Mouse (Mus musculus) olfactory bulb, adult 2 months (tissue): ENCODE data around the gene Efna1. TPM values are rescaled to one million over a fixed set of nuclear protein-coding genes. Genes with fewer than 3 reads are reported as not detected.

ENCODE experiments used
- H3K27ac ChIP-seq: fragments of 200-500 bp; 2 replicates; pipeline ENCODE4 v1.5.1; 2012; ENCODE audit warnings: low read depth, low read length; ENCODE audit not compliant: insufficient read depth
- H3K4me1 ChIP-seq: fragments of 200-500 bp; 2 replicates; pipeline ENCODE4 v1.6.1; 2012; ENCODE audit warnings: low read length; ENCODE audit not compliant: control insufficient read depth, insufficient read depth
- H3K4me3 ChIP-seq: fragments of 200-500 bp; 2 replicates; pipeline ENCODE4 v1.5.1; 2012; ENCODE audit warnings: mild to moderate bottlenecking, low read depth, low read length, moderate library complexity; ENCODE audit not compliant: insufficient read depth
- CTCF ChIP-seq: fragments of 200-500 bp; IDR thresholded peaks from 2 replicates; pipeline ENCODE4 v1.5.1; 2012; ENCODE audit warnings: low read depth, mild to moderate bottlenecking, low read length, moderate library complexity; ENCODE audit not compliant: insufficient read depth
- POLR2A ChIP-seq: fragments of 200-500 bp; IDR thresholded peaks from 2 replicates; pipeline ENCODE4 v1.6.1; 2012; ENCODE audit warnings: mild to moderate bottlenecking, low read depth, low read length, moderate library complexity; ENCODE audit not compliant: insufficient read depth
- WGBS: fragments of 180-500 bp; shearing (Covaris S2); methylation state at CpG from one replicate; pipeline ENCODE4 v1.1.7; 2018; 5-methylcytosine and 5-hydroxymethylcytosine counted together
- polyA plus RNA-seq: library from polyadenylated mRNA; stranded (reverse); fragments of >200 nt; gene quantifications from 2 replicates; pipeline ENCODE4 v1.2.4, GENCODE M21; 2012; ENCODE audit warnings: low replicate concordance; ENCODE audit not compliant: missing spikeins, insufficient read depth, insufficient read length

The Efna1 gene
- polyA plus RNA-seq, 1 experiment: not detected

GRCm38 (mm10) chr3:89271760-89272159 lies 9.2 kb downstream of the Efna1 start:
- no peak overlapping the region for H3K27ac ChIP-seq
- TF ChIP-seq CTCF (no peak), POLR2A (no peak)
- H3K4me1 ChIP-seq: peaks cover 24% of the 10 kb centered on the region
- H3K4me3 ChIP-seq: no peak overlapping the region
- 67% methylated on average over 6 of the region's 6 CpGs for WGBS

- 34% methylated on average over 6 of the region's 6 CpGs for WGBS
- peaks cover 24% of the 10 kb centered on the region for H3K4me1 ChIP-seq
- H3K27ac ChIP-seq: no peak overlapping the region
- H3K4me3 ChIP-seq: no peak overlapping the region
- TF ChIP-seq POLR2A: no peak
- no peak for TF ChIP-seq CTCF
Measured at GRCm38 (mm10) chr3:89270891-89271290, 10.1 kb downstream of the Efna1 start.

- H3K27ac ChIP-seq: peak within 1 kb of the TSS; percentile 49
- H3K4me1 ChIP-seq: peaks cover 24% of the 10 kb centered on the region
- 1% methylated on average over 39 of the region's 39 CpGs for WGBS
- peak within 1 kb of the TSS; percentile 72 for H3K4me3 ChIP-seq
- no peak for TF ChIP-seq CTCF
- peak; percentile 84 for TF ChIP-seq POLR2A
Measured at GRCm38 (mm10) chr3:89270051-89270755, 10.7 kb downstream of the Efna1 start, which contains the start of gene Slc50a1. Gene Slc50a1 (minus strand): TSS chr3:89270570.

GRCm38 (mm10) chr3:89268916-89269315 lies 12.0 kb downstream of the Efna1 start:
- TF ChIP-seq POLR2A (no peak), CTCF (no peak)
- peaks cover 24% of the 10 kb centered on the region for H3K4me1 ChIP-seq
- H3K4me3 ChIP-seq: no peak overlapping the region
- WGBS: 71% methylated on average over 8 of the region's 8 CpGs
- no peak overlapping the region for H3K27ac ChIP-seq

- Histone ChIP-seq H3K27ac (peak overlapping the region; percentile 64; the same call in 1 of the 2 replicates), H3K4me1 (peaks cover 24% of the 10 kb centered on the region), H3K4me3 (peak overlapping the region; percentile 93)
- WGBS: under 1% methylated on average over 20 of the region's 20 CpGs
- TF ChIP-seq POLR2A (peak; percentile 76), CTCF (no peak)
Measured at GRCm38 (mm10) chr3:89266439-89266893, 14.5 kb downstream of the Efna1 start.

- H3K4me3 ChIP-seq: no peak overlapping the region
- TF ChIP-seq CTCF (no peak), POLR2A (no peak)
- WGBS: 80% methylated on average over 10 of the region's 10 CpGs
- no peak overlapping the region for H3K27ac ChIP-seq
- peaks cover 2% of the 10 kb centered on the region for H3K4me1 ChIP-seq
Measured at GRCm38 (mm10) chr3:89262417-89262816, 18.5 kb downstream of the Efna1 start.

GRCm38 (mm10) chr3:89260211-89260610 lies 20.7 kb downstream of the Efna1 start:
- TF ChIP-seq POLR2A (no peak), CTCF (no peak)
- 75% methylated on average over 3 of the region's 3 CpGs for WGBS
- no peaks in the 10 kb centered on the region for H3K4me1 ChIP-seq
- H3K4me3 ChIP-seq: no peak overlapping the region
- no peak overlapping the region for H3K27ac ChIP-seq

- no peaks in the 10 kb centered on the region for H3K4me1 ChIP-seq
- no peak for TF ChIP-seq CTCF
- TF ChIP-seq POLR2A: no peak
- H3K4me3 ChIP-seq: no peak within 1 kb of the TSS
- 37% methylated on average over 7 of the region's 7 CpGs for WGBS
- no peak within 1 kb of the TSS for H3K27ac ChIP-seq
Measured at GRCm38 (mm10) chr3:89259076-89259475, 21.9 kb downstream of the Efna1 start, which contains the start of gene Dpm3. Gene Dpm3 (plus strand): TSS chr3:89259358.

GRCm38 (mm10) chr3:89256177-89256576 lies 24.8 kb downstream of the Efna1 start:
- Histone ChIP-seq H3K4me3 (no peak overlapping the region), H3K27ac (no peak overlapping the region), H3K4me1 (peaks cover 4% of the 10 kb centered on the region)
- TF ChIP-seq CTCF (no peak), POLR2A (no peak)
- 66% methylated on average over 5 of the region's 5 CpGs for WGBS
